Mouse (Mus musculus) embryo, embryonic 11.5 days (tissue): ENCODE measurements at regions not wholly inside any gene's neighbourhood (a gene's known extent, or its start where the extent isn't known, plus 50 kb on each side); places are given as distances from the start of the nearest gene placed in this dataset.
A peak's percentile ranks its signal among the peaks of the same experiment; 100 is the strongest.

Source experiments
- DNase-seq: peaks from one replicate; pipeline ENCODE4 v3.0.0-alpha.2; 2012; ENCODE audit warnings: low read depth, low spot score

DNA sequence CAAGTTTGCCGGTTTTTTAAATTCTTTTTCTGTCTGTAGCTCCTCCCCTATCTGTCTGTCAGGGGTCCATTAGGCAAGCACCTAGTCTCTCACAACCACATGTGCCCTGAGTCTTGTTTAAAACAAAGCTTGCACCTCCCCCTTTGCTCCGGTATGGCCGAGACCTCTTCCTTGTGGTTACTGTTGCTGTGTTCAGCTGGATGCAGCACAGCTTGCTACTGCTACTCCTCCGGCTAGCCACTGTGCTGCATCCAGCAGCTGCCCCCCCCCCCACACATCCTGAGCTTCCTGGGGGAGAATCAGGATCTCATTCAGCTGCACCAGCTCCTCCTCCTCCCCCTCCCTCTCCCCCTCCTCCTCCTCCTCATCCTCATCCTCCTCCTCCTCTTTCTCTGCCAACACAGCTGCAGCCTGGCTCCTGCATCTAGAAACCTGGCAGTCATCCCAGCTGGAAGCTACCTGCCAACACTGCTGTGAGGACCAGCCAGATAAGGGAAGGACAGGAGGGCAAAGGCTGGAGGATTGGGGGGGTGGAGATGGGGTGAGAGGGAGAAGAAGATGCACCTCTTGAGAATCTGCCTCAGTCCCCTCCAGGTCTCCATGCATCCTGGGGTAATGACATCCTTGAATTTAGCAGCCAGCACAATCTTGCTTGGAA, 114.8 kb upstream of the Tmem260 start:
- no peak for DNase-seq

DNA sequence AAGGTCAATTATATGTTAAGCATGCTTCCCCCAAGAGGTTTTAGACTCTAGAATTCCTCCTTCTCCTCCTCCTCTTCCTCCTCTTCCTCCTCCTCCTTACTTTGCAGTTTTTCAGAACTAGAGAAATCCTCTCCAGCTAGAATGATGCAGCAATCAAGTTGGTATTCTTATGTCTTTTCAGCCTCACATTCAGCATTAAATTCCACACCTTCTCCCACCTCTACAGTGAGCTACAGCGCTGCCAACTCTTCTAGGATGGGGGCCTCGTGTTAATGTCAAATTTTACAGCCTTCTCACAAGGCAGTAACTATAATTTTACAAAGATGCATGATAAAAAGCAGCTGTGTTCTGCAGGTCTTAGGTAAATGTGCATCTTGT, 114.3 kb upstream of the Tmem260 start:
- no peak for DNase-seq

GRCm38 (mm10) chr14:48332193-48332592, 113.7 kb upstream of the Tmem260 start:
- DNase-seq: no peak

DNA sequence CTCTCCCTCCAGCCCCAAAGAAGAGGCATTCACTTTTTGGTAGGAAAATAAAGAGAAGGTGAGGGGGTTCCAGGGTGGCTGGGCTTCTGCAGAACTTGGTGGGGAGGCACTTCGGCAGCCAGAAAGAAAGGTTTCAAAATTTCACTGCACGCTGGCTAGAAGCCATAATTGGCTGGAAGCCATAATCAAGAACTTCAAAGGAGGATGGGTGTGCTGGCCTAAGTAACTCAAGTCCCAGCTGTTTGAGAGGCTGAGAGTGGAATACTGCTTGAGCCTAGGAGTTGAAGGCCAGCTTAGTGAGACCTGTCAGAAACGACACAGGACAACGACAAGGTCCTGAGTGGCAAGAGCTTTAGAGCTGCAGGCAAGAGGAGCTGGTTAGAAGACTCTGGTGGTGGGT, 113.3 kb upstream of the Tmem260 start:
- no peak for DNase-seq

DNA sequence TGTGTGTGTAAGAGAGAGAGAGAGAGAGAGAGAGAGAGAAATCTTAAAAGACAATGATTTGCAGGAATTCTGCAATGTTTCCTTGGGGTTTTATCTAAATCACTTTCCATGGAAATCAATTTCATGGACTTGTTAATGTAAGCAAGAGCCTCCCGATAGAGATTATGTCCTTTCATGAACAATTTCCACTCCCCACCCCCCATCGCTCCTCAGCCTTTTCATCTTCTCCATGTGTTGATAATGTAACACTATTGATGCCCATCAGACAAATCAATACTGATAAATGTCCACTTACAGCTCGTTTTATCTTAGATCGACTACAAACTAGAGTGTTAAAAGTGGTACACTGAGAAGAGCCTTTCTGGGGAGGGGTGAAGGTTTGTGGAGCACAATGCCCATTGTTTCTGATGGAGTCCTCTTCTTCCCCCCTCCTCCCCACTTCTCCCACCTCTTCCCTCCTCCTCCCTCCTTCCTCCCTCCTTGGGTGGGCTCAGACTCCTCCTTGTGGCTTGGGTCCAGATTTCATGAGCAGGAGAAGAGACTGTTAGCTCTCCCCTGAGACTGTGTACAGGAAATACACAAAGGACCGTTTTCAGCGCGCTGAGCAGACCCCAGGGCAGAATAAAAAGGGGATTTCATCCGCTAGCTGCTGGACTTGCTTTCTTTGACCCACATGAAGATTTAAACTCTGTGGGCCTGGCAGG, 111.7 kb upstream of the Tmem260 start:
- no peak for DNase-seq

DNA sequence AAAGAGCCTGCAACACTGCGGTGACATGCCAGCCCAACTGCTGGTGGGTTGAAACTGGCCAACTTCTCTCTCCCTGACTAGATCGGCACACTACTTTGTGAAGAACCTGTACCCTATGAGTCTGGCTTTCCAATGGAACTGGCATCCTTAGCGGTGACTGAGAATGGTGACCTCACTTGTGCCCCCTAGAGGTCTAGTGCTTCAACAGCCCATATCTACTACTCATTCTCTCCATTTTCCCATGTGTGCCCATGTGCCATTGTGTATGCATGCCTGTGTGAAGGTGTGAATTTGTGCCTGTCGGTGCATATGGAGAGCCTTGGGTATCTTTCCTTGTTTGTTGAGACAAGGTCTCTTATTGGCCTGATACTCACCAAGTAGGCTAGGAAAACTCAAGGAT, 106.5 kb upstream of the Tmem260 start:
- no peak for DNase-seq

DNA sequence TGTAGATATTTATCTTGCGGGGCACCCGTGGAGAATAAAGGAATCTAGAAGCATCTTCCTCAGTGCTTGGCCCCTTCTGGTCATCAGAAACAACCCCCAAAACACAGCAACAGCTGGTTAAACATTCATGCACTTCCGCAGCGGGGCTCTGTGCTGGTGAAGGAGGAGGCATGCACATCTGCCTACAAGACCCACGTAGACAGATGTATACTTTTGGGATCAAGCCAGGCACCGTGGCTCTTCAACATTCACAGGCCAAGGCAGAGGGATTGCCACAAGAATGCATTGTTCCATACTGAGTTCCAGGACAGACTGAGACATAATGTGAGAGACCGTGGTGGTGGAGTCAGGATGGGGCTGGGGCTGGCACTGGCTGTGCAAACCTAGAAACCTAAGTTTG, 103.0 kb upstream of the Tmem260 start:
- DNase-seq: no peak

- DNase-seq: no peak
Measured at GRCm38 (mm10) chr14:48345956-48346355, 100.0 kb upstream of the Tmem260 start.

GRCm38 (mm10) chr14:48349392-48350044, 96.4 kb upstream of the Tmem260 start:
- no peak for DNase-seq

DNA sequence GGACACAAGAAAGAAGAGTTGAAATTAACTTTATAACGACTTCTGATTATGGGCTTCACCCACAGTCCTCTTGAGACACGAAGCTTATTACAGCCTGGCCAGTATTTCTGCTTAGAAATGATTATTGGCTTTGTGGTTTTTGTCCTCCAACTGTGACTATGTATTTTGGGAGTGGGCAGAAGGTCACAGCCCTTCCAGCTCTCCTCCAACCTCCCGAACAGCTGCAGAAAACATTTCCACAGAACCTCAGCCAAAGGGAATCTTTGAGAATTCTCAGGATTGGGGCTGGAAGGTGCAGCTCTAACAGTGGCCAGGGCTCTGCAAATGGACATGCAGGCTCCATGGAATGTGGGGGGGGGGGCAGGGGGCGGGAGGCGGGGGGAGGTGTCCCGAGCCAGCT, 94.3 kb upstream of the Tmem260 start:
- no peak for DNase-seq

DNA sequence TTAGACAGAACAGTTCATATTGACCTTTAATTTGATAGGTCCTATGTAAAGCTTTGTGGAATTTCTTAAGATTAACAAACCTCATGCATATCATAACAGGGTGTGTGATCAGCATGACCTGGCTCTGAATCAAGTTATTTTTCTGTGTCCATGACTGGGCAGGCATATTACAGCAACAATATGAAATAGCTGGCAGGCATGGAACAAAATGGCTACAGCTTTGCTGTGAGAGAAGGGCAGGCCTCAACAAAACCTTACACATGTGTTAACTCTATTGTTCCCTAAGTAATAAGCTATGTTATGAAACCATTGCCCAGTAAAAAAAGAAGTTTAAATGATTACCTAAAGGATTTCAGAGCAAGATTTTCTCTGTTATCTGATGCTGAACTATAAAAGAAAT, 93.1 kb upstream of the Tmem260 start:
- DNase-seq: no peak

- no peak for DNase-seq
Measured at GRCm38 (mm10) chr14:48354176-48354575, 91.7 kb upstream of the Tmem260 start.

GRCm38 (mm10) chr14:48357441-48357840, 88.5 kb upstream of the Tmem260 start:
- DNase-seq: no peak

DNA sequence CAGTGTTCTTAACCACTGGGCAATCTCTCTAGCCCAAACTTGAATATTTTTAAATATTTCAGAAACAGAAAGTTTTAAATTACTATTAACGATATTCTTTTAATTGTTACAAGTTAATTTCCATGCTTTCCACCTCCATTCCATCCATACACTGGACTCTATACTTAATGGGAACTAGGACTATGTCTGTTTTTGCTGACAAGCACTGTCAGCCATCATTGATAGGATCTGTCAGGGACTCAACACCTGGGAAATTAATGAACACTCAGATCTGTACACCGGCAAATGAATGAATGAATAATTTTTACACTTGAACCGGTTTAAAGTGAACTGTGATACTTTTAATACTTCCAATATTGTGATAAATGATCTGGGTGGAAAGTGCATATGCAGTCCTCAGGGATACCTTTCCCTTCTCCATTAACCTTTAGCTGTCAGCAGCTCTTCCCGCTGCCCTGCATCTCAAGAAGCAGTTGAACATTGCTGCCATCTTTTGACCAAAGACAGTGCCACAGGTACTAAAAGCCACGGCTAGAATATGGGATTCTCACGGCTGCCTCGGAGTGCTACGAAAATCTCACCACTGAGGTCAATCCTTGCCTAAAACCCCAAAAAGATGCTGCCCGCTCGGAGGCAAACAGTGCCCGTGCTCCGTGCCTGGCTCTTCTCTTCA, 87.3 kb upstream of the Tmem260 start:
- no peak for DNase-seq

GRCm38 (mm10) chr14:48361820-48362219, 84.1 kb upstream of the Tmem260 start:
- DNase-seq: no peak

DNA sequence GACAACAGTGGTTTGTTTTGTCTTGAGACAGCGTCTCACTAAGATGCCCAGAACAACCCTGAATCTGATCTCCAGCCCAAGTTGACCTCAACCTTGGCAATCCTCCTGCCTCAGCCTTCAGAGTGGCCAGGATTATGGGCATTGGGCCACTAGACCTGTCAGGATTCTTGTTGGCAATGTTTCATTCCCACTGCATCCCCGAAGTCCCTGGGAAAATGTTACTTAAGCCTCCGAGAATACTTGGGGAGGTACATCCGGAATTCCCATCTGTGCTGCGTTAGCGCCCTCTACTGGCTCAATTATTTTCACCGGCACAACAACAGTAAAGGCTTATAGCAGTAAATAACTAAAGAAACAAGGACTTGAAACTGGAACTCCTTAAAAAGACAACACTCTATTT, 78.9 kb upstream of the Tmem260 start:
- DNase-seq: peak; percentile 67

DNA sequence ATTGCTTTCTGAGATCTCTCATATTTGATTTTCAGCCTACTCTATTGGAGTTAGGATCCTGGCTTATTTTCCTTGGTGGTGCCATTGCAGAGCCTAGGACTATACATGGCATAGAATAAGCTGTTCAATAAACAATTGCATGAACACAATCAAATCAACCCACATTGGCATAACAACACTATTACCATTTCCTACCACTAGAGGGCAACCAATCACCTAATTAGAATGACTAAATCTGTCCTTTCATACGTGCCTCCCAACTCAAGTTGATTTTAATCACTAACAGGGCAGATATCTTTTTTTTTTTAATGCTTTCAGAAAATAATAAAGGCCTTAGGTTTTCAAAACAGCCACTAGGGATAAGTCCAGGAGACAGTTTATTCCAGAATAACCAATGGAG, 75.6 kb upstream of the Tmem260 start:
- DNase-seq: no peak

DNA sequence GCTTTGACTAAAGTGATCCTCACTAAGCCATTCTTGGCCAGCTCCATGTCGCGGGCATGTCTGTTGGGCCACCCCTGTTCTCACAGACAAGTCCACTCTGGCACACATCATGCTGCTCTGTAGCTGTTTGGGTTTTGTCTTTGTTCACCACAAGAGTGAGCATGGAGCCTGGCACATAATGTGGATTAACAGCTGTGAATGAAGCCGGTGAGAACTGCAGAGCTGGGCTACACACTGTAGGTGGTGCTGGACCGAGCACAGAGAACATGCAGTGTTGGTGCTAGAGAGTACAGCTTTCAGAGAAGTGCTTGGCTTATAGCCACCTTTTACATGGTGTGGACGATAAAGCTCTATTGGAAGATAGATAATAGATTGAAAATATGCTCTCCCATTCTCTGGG, 74.2 kb upstream of the Tmem260 start:
- no peak for DNase-seq

DNA sequence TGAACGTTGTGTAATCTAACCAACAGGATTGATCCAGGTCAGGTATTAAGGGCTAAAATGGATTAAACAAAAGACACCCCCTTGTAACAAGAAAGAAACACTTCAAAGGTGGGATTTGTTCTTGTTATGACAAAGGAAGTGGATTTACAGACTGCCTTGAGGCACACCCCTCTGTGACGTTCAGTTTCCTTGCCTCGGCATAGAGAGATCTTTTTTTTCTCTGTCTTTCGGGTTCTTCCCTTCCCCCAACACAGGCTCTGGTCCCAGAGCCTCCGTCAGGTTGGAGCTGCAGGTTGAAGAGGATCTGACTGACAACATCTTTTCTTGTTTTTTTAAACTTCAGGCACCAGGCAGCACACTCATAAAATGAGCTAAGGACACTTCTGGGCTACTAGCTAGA, 69.8 kb upstream of the Tmem260 start:
- no peak for DNase-seq
